Mouse (Mus musculus): ENCODE results near the gene Cfap298.

Cfap298 gene

GRCm38 (mm10) chr16:90934687-90935328 lies at the start of gene Cfap298:
TSS of gene Cfap298 (minus strand) at chr16:90935114.
- peak; percentile 91 to 92 for DNase-seq (ENCODE audit: low spot score in 2 of 2)

- no peak for DNase-seq (ENCODE audit: low spot score in 2 of 2)
Measured at GRCm38 (mm10) chr16:90971004-90971403, 36.1 kb upstream of the Cfap298 start.

- DNase-seq (ENCODE audit: low spot score in 2 of 2), result no peak
Measured at GRCm38 (mm10) chr16:90966241-90966640, 31.3 kb upstream of the Cfap298 start.

- no peak for DNase-seq (ENCODE audit: low spot score in 2 of 2)
Measured at GRCm38 (mm10) chr16:90964302-90964701, 29.4 kb upstream of the Cfap298 start.

- no peak for DNase-seq (ENCODE audit: low spot score in 2 of 2)
Measured at GRCm38 (mm10) chr16:90963866-90964265, 29.0 kb upstream of the Cfap298 start.

- no peak for DNase-seq (ENCODE audit: low spot score in 2 of 2)
Measured at GRCm38 (mm10) chr16:90963231-90963630, 28.3 kb upstream of the Cfap298 start.

- DNase-seq (ENCODE audit: low spot score in 2 of 2), result no peak
Measured at GRCm38 (mm10) chr16:90958301-90959085, 23.6 kb upstream of the Cfap298 start.

GRCm38 (mm10) chr16:90955494-90955893 lies 20.6 kb upstream of the Cfap298 start:
- no peak for DNase-seq (ENCODE audit: low spot score in 2 of 2)

GRCm38 (mm10) chr16:90953770-90954169 lies 18.9 kb upstream of the Cfap298 start:
- DNase-seq (ENCODE audit: low spot score in 2 of 2), result no peak

GRCm38 (mm10) chr16:90953147-90953546 lies 18.2 kb upstream of the Cfap298 start:
- DNase-seq (ENCODE audit: low spot score in 2 of 2), result peak in 1 of 2 experiments; percentile 15

GRCm38 (mm10) chr16:90950354-90950963 lies 15.5 kb upstream of the Cfap298 start:
- DNase-seq (ENCODE audit: low spot score in 2 of 2), result no peak

- DNase-seq (ENCODE audit: low spot score in 2 of 2), result no peak
Measured at GRCm38 (mm10) chr16:90946977-90947376, 12.1 kb upstream of the Cfap298 start.

- DNase-seq (ENCODE audit: low spot score in 2 of 2), result no peak
Measured at GRCm38 (mm10) chr16:90941246-90941645, 6.3 kb upstream of the Cfap298 start.

- peak in 1 of 2 experiments; percentile 23 for DNase-seq (ENCODE audit: low spot score in 2 of 2)
Measured at GRCm38 (mm10) chr16:90934193-90934686, 674 bp downstream of the Cfap298 start.

- DNase-seq (ENCODE audit: low spot score in 2 of 2), result no peak
Measured at GRCm38 (mm10) chr16:90933534-90934176, 1.3 kb downstream of the Cfap298 start.

GRCm38 (mm10) chr16:90927446-90927845 lies 7.5 kb downstream of the Cfap298 start:
- DNase-seq (ENCODE audit: low spot score in 2 of 2), result no peak

GRCm38 (mm10) chr16:90925461-90925860 lies 9.5 kb downstream of the Cfap298 start:
- DNase-seq (ENCODE audit: low spot score in 2 of 2), result no peak

GRCm38 (mm10) chr16:90924606-90925370 lies 10.1 kb downstream of the Cfap298 start:
- no peak for DNase-seq (ENCODE audit: low spot score in 2 of 2)

GRCm38 (mm10) chr16:90921471-90922159 lies 13.3 kb downstream of the Cfap298 start:
- DNase-seq (ENCODE audit: low spot score in 2 of 2), result no peak

GRCm38 (mm10) chr16:90917156-90917555 lies 17.8 kb downstream of the Cfap298 start:
- no peak for DNase-seq (ENCODE audit: low spot score in 2 of 2)

- DNase-seq (ENCODE audit: low spot score in 2 of 2), result no peak
Measured at GRCm38 (mm10) chr16:90916040-90916481, 18.9 kb downstream of the Cfap298 start.

Data from natural killer cell, adult 2 months (primary cell).